Mouse (Mus musculus): ENCODE measurements around the gene Ppp1r3c.

Gene Ppp1r3c

GRCm38 (mm10) chr19:36715591-36715990 is 20.9 kb downstream of the Ppp1r3c start:
- DNase-seq, result no peak

GRCm38 (mm10) chr19:36714492-36714891 is 22.0 kb downstream of the Ppp1r3c start:
- no peak for DNase-seq

DNA sequence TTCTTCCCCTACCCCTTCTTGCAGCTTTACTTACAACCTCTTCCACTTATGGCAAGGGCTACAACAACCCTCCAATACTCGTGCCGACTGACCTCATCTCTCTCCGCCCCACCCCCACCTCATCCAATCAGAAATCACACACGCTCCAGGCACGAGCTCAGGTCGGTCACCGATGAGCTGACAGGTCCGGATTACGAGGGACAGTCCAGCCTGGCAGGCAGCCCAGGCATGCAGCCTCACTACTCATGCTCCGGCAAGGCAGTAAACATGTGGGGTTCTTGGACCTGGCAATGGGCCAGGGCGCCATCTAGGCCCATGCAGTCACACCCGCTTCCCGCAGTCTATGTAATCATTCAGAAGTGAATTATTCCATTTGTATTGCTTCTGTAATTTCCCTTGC is 23.4 kb downstream of the Ppp1r3c start:
- DNase-seq, result no peak

DNA sequence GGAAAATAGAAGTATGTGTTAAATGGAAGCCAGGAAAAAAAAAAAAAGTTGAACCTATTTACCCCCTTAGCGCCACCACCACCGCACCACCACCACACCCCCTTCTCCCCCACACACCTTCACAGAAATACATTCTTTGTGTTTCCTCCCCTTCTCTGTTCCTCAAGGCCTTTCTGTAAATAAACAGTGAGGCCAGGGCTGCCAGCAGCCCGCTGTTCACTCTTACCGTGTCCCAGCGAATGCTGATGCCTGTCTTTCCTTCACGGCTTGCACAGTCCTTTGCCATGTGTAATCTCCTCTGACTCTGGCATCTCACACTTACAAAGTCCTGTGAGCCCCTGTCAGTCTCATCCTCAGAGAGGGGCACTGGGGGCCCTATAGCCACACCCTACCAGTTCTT is 30.3 kb downstream of the Ppp1r3c start:
- DNase-seq, result no peak

DNA sequence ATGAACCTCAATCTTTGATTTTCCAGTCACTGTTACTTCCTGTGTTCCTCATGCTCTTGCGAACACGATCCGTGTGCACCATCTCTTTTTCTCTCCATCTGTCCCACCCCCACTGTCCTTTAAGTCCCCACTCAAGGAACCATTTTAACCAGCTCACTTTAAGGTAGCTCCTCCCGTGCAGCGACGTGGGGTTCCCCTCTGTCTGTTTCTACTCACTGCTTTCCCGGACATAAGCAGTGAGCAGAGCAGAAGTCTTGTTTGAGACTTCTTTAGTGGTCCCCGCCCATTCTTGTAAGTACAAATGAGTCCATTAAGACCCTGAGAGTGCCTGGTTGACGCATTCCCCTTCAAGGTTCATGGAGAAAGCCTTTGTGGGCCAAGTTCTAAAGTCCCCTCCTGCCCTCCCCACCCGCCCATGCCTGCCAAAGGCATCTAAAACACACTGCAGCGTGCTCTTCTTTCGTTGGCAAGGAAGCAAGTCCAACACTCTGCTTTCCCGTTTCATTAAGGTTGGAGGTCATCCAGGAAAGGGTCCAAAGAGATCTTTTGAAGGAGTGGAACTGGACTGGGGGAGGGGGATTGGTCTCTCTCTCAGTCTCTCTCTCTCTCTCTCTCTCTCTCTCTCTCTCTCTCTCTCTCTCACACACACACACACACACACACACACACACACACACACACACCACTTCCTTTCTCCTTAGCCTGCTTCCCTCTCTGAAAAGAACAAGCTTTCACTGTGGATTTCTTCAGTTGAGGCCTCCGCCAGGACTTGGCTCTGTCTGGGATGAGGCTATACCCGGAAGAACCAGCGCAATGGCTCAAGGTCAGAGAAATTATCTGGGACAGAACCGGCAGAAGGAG is 30.9 kb downstream of the Ppp1r3c start:
- no peak for DNase-seq

DNA sequence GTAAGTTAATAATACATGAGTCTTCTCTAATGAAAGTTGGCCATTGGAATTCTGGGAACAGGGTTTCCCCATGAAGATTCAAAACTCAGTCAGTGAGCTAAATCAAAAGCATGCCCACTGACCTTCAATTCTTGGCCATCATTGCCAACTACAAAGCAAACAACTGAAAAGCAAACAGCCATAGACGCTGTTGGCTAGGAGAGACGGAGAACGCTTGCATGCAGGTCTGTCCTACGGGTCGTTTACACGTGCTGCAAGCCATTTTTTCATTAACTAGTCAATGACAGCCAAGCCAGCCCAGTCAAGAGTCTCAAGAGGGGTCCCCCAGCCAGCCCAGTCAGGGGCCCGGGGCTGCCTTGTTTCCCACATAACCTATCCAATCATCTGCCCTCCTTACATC is 31.7 kb downstream of the Ppp1r3c start:
- DNase-seq, result no peak

GRCm38 (mm10) chr19:36701809-36702622 is 34.4 kb downstream of the Ppp1r3c start:
- DNase-seq, result no peak

GRCm38 (mm10) chr19:36701366-36701765 is 35.1 kb downstream of the Ppp1r3c start:
- no peak for DNase-seq

DNA sequence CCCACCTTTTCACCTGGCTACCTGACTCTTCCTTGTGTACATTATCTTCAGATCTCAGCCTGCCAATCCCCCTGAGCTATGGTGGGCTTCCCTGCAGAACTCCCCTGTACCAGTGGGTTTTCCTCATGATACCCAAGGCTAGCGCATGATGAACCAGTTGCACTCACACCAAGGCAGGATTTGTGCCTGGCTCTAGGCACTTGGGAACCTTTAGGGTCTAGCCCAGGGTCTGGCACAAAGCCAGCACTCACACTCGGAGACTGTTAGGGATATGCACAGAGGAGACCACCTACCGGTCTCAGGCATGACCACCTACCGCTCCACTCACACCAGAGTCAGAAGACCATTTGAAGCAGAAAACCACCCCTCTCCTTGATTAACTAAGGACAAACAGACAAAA is 35.5 kb downstream of the Ppp1r3c start:
- no peak for DNase-seq

DNA sequence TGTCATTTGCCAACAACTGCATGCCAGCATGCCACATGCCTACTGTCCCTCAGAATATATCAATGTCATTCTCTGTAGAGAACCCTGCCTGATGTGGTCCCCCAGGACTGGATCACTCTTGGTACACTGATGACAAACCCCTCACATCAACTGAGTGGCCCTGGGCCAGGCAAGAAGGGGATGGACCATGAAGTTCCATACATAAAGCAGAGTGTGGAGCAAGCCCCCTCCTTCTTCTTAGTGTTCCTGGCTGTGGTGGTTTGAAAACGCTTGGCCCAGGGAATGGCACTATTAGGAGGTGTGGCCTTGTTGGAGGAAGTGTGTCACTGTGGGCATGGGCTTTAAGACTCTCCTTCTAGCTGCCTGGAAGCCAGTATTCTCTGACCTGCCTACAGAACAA is 37.3 kb downstream of the Ppp1r3c start:
- DNase-seq, result no peak

DNA sequence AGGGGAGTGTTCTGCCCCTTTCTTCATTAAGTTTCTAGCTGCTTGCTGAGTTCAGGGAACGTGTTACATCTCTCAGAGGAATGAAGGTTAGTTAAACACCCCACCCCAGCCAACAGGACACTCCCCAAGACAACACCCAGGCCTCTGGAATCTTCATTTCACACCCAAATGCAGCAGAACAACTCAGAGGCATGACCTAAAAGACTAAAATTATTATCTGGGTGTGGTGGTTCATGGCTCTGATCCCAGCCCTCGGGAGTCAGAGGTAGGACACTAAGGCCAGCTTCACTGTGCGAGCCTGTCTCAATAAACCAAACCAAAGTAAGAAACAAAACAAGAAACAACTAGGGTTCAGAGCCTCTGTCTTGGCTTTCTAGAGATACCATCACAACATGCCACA is 38.3 kb downstream of the Ppp1r3c start:
- no peak for DNase-seq

DNA sequence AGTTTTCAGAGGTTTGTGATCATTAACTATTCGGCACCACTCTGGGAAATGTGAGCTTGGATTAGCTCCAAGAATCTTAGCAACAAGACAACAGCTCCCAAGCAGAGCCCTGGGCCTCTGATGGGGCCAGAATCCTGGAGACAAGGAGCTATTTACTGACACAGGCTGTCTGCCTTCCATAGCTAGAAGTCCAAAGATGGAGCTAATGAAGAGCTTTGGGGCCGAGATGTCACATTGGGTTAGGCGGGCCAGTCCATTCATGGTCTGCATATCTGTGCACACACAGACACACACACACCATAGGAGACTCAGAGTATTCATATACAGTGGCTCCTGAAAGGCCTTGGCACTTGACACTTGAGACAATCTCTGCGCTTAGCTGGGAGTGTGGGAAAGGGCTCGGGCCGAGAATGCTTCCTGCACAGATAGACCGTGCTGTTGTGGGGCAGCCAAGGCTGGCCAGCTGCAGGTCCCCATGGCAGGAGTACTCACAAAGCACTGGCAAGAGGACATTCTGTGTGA is 39.8 kb downstream of the Ppp1r3c start:
- DNase-seq, result no peak

- DNase-seq, result no peak
These were observed 42.9 kb downstream of the Ppp1r3c start for GRCm38 (mm10) chr19:36693530-36693929.

- DNase-seq, result no peak
These were observed 44.5 kb downstream of the Ppp1r3c start for GRCm38 (mm10) chr19:36691941-36692340.

DNA sequence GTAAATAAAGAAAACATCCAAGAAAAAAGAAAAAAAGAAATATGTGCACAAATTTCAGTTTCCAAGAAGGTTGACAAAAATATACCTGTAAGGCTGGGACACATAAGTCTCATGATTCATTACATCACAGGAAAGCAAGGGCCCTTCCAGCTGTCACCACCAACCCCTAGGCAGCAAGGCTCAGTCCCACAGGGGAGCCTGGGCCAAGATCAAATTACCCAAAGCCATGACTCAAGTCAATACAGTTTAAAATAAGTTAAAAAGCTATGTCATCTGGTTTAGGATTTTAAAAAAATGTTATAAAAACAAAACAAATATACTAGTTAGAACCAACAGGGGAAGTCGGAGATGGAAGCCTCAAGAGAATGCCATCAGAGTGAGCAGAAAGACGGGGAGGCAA is 45.2 kb downstream of the Ppp1r3c start:
- no peak for DNase-seq

DNA sequence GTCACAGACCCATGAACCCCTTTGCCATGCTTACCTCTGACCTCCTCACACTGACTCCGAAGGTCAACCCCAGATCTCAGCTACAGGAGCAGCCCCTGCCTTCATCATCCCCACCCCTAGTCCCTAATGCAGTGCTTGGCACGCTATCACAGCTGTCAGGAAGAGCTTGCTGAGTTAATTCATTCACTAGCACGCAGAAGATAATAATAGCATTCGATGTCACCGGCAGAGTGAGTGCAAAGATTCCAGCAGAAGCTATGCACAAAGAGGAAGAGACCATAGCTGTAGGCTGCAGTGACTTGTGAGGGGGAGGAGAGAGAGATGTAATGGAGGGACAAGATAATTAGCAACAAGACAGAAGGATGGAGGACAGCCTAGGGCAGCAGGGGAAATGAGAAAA is 47.2 kb downstream of the Ppp1r3c start:
- no peak for DNase-seq

- DNase-seq, result no peak
These were observed 48.4 kb downstream of the Ppp1r3c start for GRCm38 (mm10) chr19:36687843-36688637.

DNA sequence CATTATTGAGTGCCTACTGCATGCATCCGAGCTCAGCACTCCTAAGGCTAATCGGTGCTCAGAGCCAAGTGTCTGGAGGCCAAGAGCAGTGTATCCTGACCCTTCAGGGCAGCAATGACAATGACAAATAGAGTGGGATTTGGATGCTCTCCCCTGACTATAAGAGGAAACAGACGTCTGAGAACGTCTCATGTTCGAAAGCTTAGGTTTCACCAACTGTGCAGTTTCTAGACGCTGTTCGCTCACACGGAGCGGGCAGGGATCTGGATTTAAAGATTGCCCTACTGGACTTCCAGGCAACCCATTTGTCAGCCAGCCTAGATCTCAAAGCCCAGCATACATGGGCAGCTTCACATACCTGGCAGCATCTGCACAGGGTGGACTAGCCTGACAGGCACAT is 49.4 kb downstream of the Ppp1r3c start:
- DNase-seq, result no peak

DNA sequence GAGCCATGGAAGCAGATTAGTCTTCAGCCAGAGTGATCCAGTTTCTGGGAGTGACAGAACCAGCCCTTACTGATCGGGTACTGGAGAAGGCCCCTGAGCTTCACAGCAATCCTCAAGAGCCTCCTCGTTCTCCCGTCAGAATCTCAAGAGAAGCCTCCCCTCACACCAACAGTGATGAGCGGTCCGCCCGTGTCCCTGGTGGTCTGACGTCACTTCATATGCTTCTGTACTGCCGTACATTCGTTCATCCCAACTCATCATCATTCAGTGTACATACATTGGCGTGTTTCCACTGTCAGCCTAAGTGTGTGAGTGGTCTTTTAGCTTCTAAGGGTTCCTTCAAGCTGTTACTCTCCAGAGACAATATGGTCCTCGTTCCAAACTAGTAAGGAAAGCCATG is 50.4 kb downstream of the Ppp1r3c start:
- DNase-seq, result no peak

DNA sequence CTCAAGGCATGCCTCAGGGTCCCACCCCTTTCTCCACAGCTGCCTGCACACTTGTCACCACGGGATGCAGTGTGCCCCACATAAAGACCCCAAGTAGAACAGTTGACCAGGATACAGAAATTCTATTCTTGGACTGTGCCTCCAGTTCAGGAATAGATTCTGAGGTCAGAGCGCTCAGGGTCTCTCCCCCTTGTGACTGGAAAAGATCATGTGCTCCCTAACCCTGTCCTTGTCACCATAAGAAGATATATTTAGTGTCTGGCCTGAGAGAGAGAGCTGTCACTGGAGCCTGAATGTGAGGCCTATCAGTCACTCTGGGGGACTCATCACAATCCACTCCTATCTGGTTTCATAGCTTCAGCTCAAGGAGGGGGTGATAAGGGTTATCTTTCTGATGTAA is 53.9 kb downstream of the Ppp1r3c start:
- DNase-seq, result no peak
